Mouse (Mus musculus) ES-E14 (cell line): ENCODE results near the gene Pigr.

Experiments
- CHD2 ChIP-seq: IDR thresholded peaks from 2 replicates; pipeline ENCODE4 v1.6.1; 2014; ENCODE audit warnings: mild to moderate bottlenecking, low read depth, low read length, inconsistent platforms
- ZNF384 ChIP-seq: IDR thresholded peaks from 2 replicates; pipeline ENCODE4 v1.6.1; 2012; ENCODE audit warnings: low read depth, low read length, inconsistent platforms

DNA sequence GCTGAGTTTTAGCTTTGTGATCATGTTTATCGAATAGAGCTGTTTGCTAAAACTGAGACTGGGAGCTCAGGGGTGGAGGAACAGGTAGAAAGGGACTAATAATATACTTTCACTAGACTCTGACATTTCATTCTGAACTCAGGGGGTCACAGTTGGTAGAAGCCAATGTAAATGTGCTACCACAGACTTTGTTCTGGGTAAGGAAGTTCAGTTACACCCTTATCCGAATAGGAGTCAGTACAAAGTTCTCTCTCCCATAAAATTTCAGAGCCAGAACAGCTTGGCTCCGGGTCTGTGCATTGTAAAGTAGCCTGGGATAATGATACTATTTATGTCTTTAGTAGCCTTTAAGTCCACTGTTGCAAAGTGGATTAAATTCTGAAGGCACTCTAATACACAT lies 27.9 kb upstream of the Pigr start:
- TF ChIP-seq CHD2: no peak
- TF ChIP-seq ZNF384: no peak
